Mouse (Mus musculus) intestine, embryonic 15.5 days (tissue): Measurements from ENCODE around the gene Tti1. TPM values are rescaled to one million over a fixed set of nuclear protein-coding genes. Genes with fewer than 3 reads are reported as not detected.

Experiments used
- ATAC-seq: fragments of 200-750 bp; cut with Nextera tagmentation; 2 replicates; pipeline ENCODE4 v1.8.0; 2017; ENCODE audit warnings: moderate TSS enrichment, moderate library complexity
- H3K27ac ChIP-seq: fragments of 300-500 bp; sonication (generic); 2 replicates; pipeline ENCODE4 v1.5.1; 2015; ENCODE audit warnings: mild to moderate bottlenecking, inconsistent platforms
- H3K27me3 ChIP-seq: fragments of 300-500 bp; sonication (generic); replicated peaks from 2 replicates; pipeline ENCODE4 v1.6.1; 2015; ENCODE audit warnings: inconsistent platforms
- H3K36me3 ChIP-seq: fragments of 300-500 bp; sonication (generic); 2 replicates; pipeline ENCODE4 v1.6.1; 2015; ENCODE audit warnings: inconsistent platforms
- H3K4me1 ChIP-seq: fragments of 300-500 bp; sonication (generic); replicated peaks from 2 replicates; pipeline ENCODE4 v1.6.1; 2015; ENCODE audit warnings: inconsistent platforms
- H3K4me2 ChIP-seq: fragments of 300-500 bp; sonication (generic); replicated peaks from 2 replicates; pipeline ENCODE4 v1.6.1; 2015; ENCODE audit warnings: mild to moderate bottlenecking, inconsistent platforms
- H3K4me3 ChIP-seq: fragments of 300-500 bp; sonication (generic); replicated peaks from 2 replicates; pipeline ENCODE4 v1.5.1; 2015; ENCODE audit warnings: inconsistent platforms
- H3K9ac ChIP-seq: fragments of 300-500 bp; sonication (generic); 2 replicates; pipeline ENCODE4 v1.6.1; 2015; ENCODE audit warnings: inconsistent platforms
- H3K9me3 ChIP-seq: fragments of 300-500 bp; sonication (generic); 2 replicates; pipeline ENCODE4 v1.6.1; 2016; ENCODE audit warnings: inconsistent platforms
- WGBS: fragments of 180-500 bp; shearing (Covaris S2); methylation state at CpG from one replicate; pipeline ENCODE4 v1.1.7; 2015; 5-methylcytosine and 5-hydroxymethylcytosine counted together
- polyA plus RNA-seq: library from polyadenylated mRNA; unstranded; fragments of >200 nt; fragmentation: Nextera tagmentation; extraction: Ambion mirVana; gene quantifications from 2 replicates; pipeline ENCODE4 v1.2.1, GENCODE M21; 2015

The Tti1 gene
- polyA plus RNA-seq, 1 experiment from 2014 or later, result 20.8 TPM

- Histone ChIP-seq H3K27ac (no peak overlapping the region), H3K4me2 (no peak overlapping the region), H3K9ac (no peak overlapping the region), H3K27me3 (no peaks in the 10 kb centered on the region), H3K4me1 (no peaks in the 10 kb centered on the region), H3K36me3 (0 out of 2 replicates have a peak, but pooled peaks cover 3% of the 10 kb centered on the region), H3K4me3 (no peak overlapping the region), H3K9me3 (no peaks in the 10 kb centered on the region)
- no peak for ATAC-seq
- WGBS, result 86% methylated on average over 7 of the region's 7 CpGs
Observed at GRCm38 (mm10) chr2:158036953-158037352, 8.7 kb upstream of the Tti1 start.

GRCm38 (mm10) chr2:158036408-158036807, 8.2 kb upstream of the Tti1 start:
- no peaks in the 10 kb centered on the region for H3K27me3 ChIP-seq
- H3K36me3 ChIP-seq, result 0 out of 2 replicates have a peak, but pooled peaks cover 3% of the 10 kb centered on the region
- H3K4me3 ChIP-seq, result no peak overlapping the region
- no peak overlapping the region for H3K9ac ChIP-seq
- H3K27ac ChIP-seq, result no peak overlapping the region
- no peaks in the 10 kb centered on the region for H3K9me3 ChIP-seq
- 79% methylated on average over 6 of the region's 6 CpGs for WGBS
- peaks cover 3% of the 10 kb centered on the region; the same call in 1 of the 2 replicates for H3K4me1 ChIP-seq
- ATAC-seq, result no peak
- no peak overlapping the region for H3K4me2 ChIP-seq

DNA sequence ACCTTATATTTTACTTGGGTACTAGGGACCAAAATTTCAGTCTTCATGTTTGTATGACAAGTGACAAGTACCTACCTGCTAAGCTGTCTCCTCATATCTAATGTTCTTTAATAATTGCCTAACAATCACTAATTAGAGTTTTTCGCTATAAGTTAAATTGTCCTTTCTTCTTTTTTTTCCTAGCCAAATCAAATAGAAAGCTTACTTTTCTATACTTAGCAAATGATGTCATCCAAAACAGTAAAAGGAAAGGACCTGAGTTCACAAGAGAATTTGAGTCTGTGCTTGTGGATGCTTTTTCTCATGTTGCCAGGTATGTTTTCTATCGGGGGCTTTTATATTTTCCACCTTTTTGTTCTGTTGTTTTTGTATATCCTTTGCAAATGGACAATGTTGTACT, 7.6 kb upstream of the Tti1 start:
- H3K36me3 ChIP-seq, result 0 out of 2 replicates have a peak, but pooled peaks cover 3% of the 10 kb centered on the region
- 93% methylated on average over 2 of the region's 2 CpGs for WGBS
- H3K27ac ChIP-seq, result no peak overlapping the region
- H3K9me3 ChIP-seq, result no peaks in the 10 kb centered on the region
- H3K4me1 ChIP-seq, result peaks cover 9% of the 10 kb centered on the region
- H3K4me3 ChIP-seq, result no peak overlapping the region
- ATAC-seq, result no peak
- no peak overlapping the region for H3K9ac ChIP-seq
- H3K27me3 ChIP-seq, result no peaks in the 10 kb centered on the region
- H3K4me2 ChIP-seq, result no peak overlapping the region

DNA sequence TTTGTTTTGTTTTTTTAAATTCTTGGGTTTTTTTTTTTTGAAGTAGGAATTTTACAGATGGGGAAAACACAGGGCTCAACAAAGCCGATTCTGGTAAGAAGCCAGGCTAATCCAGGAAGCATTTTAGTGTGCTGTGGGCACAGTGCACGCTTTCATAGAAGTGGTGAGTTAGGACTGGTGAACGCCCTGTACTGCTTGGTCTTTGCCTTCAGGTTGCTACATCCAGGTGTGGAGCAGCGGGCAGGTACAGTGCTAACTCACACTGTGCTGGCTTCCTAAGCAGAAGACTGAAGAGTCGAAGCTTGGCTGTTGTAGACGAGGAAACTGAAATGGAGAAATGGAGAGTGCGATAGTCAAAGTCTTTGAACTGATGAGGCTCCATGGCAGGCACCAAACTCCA, 1.8 kb upstream of the Tti1 start:
- H3K27me3 ChIP-seq, result no peaks in the 10 kb centered on the region
- H3K27ac ChIP-seq, result no peak overlapping the region
- peak overlapping the region; percentile 90; the same call in 1 of the 2 replicates for H3K9ac ChIP-seq
- H3K9me3 ChIP-seq, result no peaks in the 10 kb centered on the region
- peak overlapping the region; percentile 90 for H3K4me3 ChIP-seq
- peaks cover 20% of the 10 kb centered on the region for H3K4me1 ChIP-seq
- H3K36me3 ChIP-seq, result no peaks in the 10 kb centered on the region
- ATAC-seq, result no peak
- peak overlapping the region; percentile 66 for H3K4me2 ChIP-seq
- 70% methylated on average over 7 of the region's 7 CpGs for WGBS

DNA sequence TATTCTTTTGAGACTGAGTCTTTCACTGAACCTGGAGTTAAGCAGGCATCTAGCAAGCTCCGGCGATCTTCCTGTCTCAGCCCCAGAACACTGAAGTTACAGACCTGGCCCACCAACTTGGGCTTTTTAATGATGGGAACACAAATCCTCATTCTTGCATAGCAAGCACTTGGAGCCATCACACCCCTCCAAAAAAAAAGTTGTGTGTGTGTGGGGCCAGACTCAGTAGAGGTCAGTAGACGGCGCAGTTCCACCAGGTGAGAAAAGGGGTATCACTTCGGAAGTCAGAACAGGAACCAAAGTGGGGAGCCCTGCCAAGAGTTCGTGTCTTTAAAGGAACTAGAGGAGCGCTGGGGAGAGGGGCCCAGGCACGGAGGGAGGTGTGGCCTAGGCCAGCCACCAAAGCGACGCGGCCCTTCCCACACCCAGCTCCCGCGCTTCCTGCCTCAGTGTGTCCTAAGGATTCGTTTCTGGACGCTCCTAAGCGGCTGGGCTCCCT, 329 bp downstream of the Tti1 start:
- Histone ChIP-seq H3K27ac (peak overlapping the region; percentile 96), H3K4me2 (peak overlapping the region; percentile 66), H3K36me3 (no peaks in the 10 kb centered on the region), H3K4me3 (peak overlapping the region; percentile 90), H3K4me1 (peaks cover 20% of the 10 kb centered on the region), H3K9me3 (no peaks in the 10 kb centered on the region), H3K9ac (peak overlapping the region; percentile 90), H3K27me3 (no peaks in the 10 kb centered on the region)
- WGBS, result under 1% methylated on average over 16 of the region's 16 CpGs
- ATAC-seq, result no peak

DNA sequence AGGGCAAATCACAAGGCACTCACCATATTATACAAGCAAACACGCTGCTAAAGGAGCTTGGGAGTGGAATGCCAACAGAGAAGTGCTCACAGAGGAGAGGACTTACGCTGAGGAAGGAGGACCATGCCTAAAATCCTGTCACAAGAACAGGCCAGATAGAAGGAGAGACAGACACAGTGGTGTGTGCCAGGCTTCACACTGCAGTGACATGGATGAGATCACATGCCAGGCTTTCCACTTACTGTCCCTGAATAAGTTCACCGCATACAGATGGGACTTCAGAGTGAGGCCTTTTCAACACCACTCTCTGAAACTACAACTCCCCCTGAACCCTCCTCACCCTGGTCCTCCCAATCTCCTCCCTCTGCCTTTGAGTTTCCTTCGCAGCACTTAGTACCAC, 10.9 kb downstream of the Tti1 start:
- Histone ChIP-seq H3K9me3 (no peaks in the 10 kb centered on the region), H3K4me2 (no peak overlapping the region), H3K27ac (no peak overlapping the region), H3K9ac (no peak overlapping the region), H3K27me3 (no peaks in the 10 kb centered on the region), H3K4me3 (no peak overlapping the region), H3K4me1 (no peaks in the 10 kb centered on the region), H3K36me3 (no peaks in the 10 kb centered on the region)
- 87% methylated on average over 4 of the region's 4 CpGs for WGBS
- ATAC-seq, result no peak

DNA sequence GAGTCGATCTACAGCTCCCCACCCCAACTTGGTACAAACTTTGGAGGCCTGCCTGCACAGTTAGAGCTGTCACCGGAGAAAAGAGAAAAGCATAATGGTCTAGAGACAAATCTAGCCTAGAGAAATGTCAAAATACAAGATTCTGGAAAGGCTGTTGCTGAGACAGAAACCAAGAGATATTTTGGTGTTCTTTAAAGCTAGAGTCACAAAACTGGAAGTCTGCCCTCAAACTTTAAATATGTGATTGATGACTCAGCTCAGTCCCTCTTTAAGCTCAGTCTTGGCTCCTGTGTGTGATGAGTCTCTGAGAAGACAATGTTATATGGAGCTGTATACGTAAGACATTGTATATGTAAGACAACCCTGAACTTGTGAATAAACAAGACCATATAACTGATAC, 15.6 kb downstream of the Tti1 start:
- H3K27me3 ChIP-seq, result no peaks in the 10 kb centered on the region
- no peak overlapping the region for H3K4me3 ChIP-seq
- 71% methylated on average over 3 of the region's 3 CpGs for WGBS
- no peak overlapping the region for H3K4me2 ChIP-seq
- H3K27ac ChIP-seq, result no peak overlapping the region
- no peak overlapping the region for H3K9ac ChIP-seq
- H3K9me3 ChIP-seq, result no peaks in the 10 kb centered on the region
- no peaks in the 10 kb centered on the region for H3K36me3 ChIP-seq
- no peak for ATAC-seq
- no peaks in the 10 kb centered on the region for H3K4me1 ChIP-seq

DNA sequence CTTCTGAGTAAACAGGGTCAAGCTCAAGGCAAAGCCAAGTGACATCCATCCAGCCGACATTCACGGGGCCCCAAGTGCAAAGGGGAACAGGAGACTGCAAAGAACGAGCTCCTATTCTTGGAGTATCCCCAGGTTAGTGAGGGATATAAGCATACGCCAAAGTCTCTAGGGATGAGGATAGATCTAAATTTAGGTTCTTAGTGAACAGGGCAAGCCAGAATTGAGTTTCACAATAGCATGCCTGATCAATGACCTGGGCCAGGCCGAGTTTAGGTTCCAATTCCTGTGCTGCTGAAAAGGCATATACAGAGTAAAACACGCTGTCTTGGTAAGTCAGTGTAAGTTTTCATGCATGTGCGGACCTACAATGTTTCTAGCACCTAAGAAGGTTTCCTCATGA, 18.9 kb downstream of the Tti1 start:
- no peak overlapping the region for H3K27ac ChIP-seq
- no peak for ATAC-seq
- no peaks in the 10 kb centered on the region for H3K9me3 ChIP-seq
- H3K4me2 ChIP-seq, result no peak overlapping the region
- H3K36me3 ChIP-seq, result 0 out of 2 replicates have a peak, but pooled peaks cover 4% of the 10 kb centered on the region
- 82% methylated on average over 7 of the region's 7 CpGs for WGBS
- H3K4me1 ChIP-seq, result no peaks in the 10 kb centered on the region; the same call in 1 of the 2 replicates
- H3K9ac ChIP-seq, result no peak overlapping the region
- no peaks in the 10 kb centered on the region for H3K27me3 ChIP-seq
- H3K4me3 ChIP-seq, result no peak overlapping the region

DNA sequence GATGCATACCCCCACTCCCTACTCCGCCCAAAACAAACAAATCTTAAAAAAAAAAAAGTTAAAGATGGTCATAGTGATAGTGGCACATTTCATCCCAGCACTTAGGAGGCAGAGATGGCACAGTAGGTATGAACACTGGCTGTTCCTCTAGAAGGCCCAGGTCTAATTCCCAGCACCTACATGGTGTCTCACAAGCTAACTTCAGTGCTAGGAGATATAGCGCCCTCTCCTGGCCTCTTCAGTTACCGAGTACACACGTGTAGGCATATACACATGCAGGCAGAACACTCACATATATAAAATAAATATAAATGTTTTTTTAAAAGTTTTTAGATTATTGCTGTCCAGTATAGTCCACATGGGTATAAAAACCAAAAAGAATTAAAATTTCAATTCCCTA, 22.6 kb downstream of the Tti1 start:
- no peak for ATAC-seq
- H3K27me3 ChIP-seq, result no peaks in the 10 kb centered on the region
- WGBS, result 94% methylated on average over 4 of the region's 4 CpGs

DNA sequence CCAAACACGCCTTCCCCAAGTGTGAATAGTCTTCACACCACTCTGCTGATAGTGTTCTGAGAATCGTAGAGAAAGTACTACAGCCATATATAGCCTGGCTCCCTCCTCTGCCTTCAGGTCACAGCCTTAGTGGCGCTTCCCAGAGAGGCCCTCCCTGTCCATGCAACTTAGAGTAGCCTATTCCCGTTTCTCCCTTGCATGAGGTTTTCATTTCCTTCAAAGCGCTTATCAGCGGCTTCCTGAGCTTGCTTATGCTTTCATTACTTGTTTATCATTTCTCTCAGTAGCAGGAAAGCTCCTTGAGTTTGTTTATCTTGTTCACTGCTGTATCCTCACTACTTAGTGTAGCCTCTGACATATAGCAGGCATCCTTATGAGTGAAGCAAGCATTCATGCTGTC, 23.6 kb downstream of the Tti1 start:
- no peak for ATAC-seq
- Histone ChIP-seq H3K27me3 (no peaks in the 10 kb centered on the region), H3K9me3 (no peaks in the 10 kb centered on the region), H3K9ac (no peak overlapping the region), H3K4me1 (no peaks in the 10 kb centered on the region; the same call in 1 of the 2 replicates), H3K4me3 (no peak overlapping the region), H3K36me3 (0 out of 2 replicates have a peak, but pooled peaks cover 4% of the 10 kb centered on the region), H3K4me2 (no peak overlapping the region), H3K27ac (peak overlapping the region; percentile 65; the same call in 1 of the 2 replicates)
- 40% methylated on average over 6 of the region's 6 CpGs for WGBS

More for the DNA sequence above, 22.6 kb downstream of the Tti1 start:
- Histone ChIP-seq H3K4me2 (no peak overlapping the region), H3K4me1 (no peaks in the 10 kb centered on the region; the same call in 1 of the 2 replicates), H3K9ac (no peak overlapping the region), H3K9me3 (no peaks in the 10 kb centered on the region), H3K36me3 (0 out of 2 replicates have a peak, but pooled peaks cover 4% of the 10 kb centered on the region), H3K27ac (no peak overlapping the region), H3K4me3 (no peak overlapping the region)

DNA sequence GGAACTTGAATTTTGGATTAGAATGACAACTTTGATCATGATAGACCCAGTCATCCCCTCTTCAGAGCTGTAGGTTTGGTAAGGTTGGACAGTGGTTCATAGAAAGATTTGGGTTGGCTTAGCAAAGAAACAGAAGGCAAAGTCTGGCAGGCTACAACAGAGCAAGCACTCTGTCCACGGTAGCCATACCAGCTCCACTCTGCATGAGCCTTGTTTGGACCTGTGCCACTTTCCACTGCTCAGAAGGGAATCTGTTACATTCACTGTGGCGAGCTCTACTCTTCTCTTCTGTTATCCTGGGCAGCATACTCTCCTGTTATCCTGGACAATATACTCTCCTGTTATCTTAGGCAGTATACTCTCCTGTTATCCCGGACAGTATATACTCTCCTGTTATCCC, 29.4 kb downstream of the Tti1 start:
- no peaks in the 10 kb centered on the region for H3K4me1 ChIP-seq
- 81% methylated on average over 3 of the region's 3 CpGs for WGBS
- no peaks in the 10 kb centered on the region for H3K9me3 ChIP-seq
- no peak overlapping the region for H3K9ac ChIP-seq
- H3K4me3 ChIP-seq, result no peak overlapping the region
- no peak overlapping the region for H3K4me2 ChIP-seq
- no peaks in the 10 kb centered on the region for H3K27me3 ChIP-seq
- H3K36me3 ChIP-seq, result peaks cover 15% of the 10 kb centered on the region; the same call in 1 of the 2 replicates
- no peak overlapping the region for H3K27ac ChIP-seq
- no peak for ATAC-seq

GRCm38 (mm10) chr2:157992501-157992900, 35.7 kb downstream of the Tti1 start:
- Histone ChIP-seq H3K9ac (no peak overlapping the region), H3K4me1 (peaks cover 13% of the 10 kb centered on the region), H3K27me3 (no peaks in the 10 kb centered on the region), H3K36me3 (peaks cover 16% of the 10 kb centered on the region; the same call in 1 of the 2 replicates), H3K27ac (no peak overlapping the region), H3K4me3 (no peak overlapping the region), H3K4me2 (no peak overlapping the region), H3K9me3 (no peaks in the 10 kb centered on the region)
- 96% methylated on average over 4 of the region's 4 CpGs for WGBS
- ATAC-seq, result no peak

DNA sequence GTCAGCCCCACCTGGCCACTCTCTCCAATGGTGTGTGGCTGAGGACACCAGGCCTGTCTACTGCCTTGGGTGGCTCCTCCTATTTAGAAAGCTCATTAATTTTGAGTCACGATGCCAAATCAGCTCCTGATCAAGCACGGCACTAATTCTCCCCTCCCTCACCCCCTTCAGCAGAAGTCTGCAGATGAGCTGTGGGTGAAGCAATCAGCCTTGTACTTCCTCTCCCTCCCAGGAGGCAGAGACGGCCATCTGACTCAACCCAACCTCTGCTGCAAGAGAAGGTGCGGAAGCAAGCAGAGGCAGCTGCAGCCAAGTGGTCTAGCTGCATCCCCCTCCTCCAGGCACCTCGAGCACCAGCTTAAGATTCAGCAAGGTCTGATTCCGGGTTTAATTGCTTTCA, 37.2 kb downstream of the Tti1 start:
- no peak for ATAC-seq
- H3K36me3 ChIP-seq, result peaks cover 14% of the 10 kb centered on the region; the same call in 1 of the 2 replicates

More for the DNA sequence above, 37.2 kb downstream of the Tti1 start:
- no peaks in the 10 kb centered on the region for H3K27me3 ChIP-seq
- WGBS, result 69% methylated on average over 6 of the region's 6 CpGs
- no peak overlapping the region for H3K27ac ChIP-seq
- H3K4me3 ChIP-seq, result no peak overlapping the region
- no peak overlapping the region for H3K9ac ChIP-seq
- peaks cover 13% of the 10 kb centered on the region for H3K4me1 ChIP-seq
- H3K9me3 ChIP-seq, result no peaks in the 10 kb centered on the region
- H3K4me2 ChIP-seq, result no peak overlapping the region
